Mouse (Mus musculus): ENCODE data around the gene Grap. TPM values are rescaled to one million over a fixed set of nuclear protein-coding genes. Genes with fewer than 3 reads are reported as not detected.
"Not testable (repeated sequence)": the region's sequence is repeated elsewhere in the genome, so short reads cannot be mapped to it uniquely, and the experiment has no call there.

Grap gene
- total and polyA plus RNA-seq, 3 experiments, result 4.3 to 10.0 (median 7.2) TPM

- TF ChIP-seq TAL1 (conservative IDR thresholded peaks at IDR 0.05; ENCODE audit: low read depth, low read length) (no peak), CTCF (IDR thresholded peaks at IDR 0.05; ENCODE audit: low read depth, low read length) (no peak), POLR2AphosphoS5 (IDR thresholded peaks at IDR 0.05; ENCODE audit: insufficient replicate concordance, low read depth, low read length) (no peak)
- H3K27me3 ChIP-seq (ENCODE audit: insufficient read depth, low read length), result peaks cover 33% of the 10 kb centered on the region
- no peak overlapping the region for H3K4me3 ChIP-seq (ENCODE audit: low read depth, low read length)
- no peak for DNase-seq (ENCODE audit: low spot score)
- no peak for ATAC-seq (ENCODE audit: extremely low read depth, insufficient number of reproducible peaks, low FRiP score, poor library complexity, severe bottlenecking)
- no peaks in the 10 kb centered on the region for H3K9me3 ChIP-seq (replicated peaks)
- no peaks in the 10 kb centered on the region for H3K4me1 ChIP-seq (ENCODE audit: insufficient read depth, low read depth, low read length)
- no peaks in the 10 kb centered on the region for H3K36me3 ChIP-seq (replicated peaks)
Observed at GRCm38 (mm10) chr11:61620254-61620670, 32.8 kb upstream of the Grap start.

DNA sequence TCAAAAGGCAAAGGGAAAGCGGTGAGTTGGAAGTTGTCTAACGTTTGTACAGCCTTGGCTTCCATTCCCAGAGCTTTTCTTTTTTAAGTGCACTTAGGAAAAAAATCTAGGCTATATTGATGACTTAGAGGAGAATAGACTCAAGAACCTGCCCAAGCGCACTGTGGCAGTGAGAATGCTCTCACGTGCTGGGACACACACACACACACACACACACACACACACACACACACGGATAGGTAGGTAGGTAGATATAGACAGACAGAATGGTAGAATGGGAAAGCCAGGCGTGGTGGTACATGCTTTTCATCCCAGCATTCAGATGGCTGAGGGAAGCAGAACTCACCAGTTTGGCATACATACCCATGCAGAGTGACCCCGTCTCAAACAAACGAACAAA, 32.3 kb upstream of the Grap start:
- peaks cover 28% of the 10 kb centered on the region for H3K27me3 ChIP-seq (ENCODE audit: insufficient read depth, low read length)
- H3K4me1 ChIP-seq (ENCODE audit: insufficient read depth, low read depth, low read length), result no peaks in the 10 kb centered on the region
- ATAC-seq (ENCODE audit: extremely low read depth, insufficient number of reproducible peaks, low FRiP score, poor library complexity, severe bottlenecking) (no peak), DNase-seq (ENCODE audit: low spot score) (no peak)
- H3K4me3 ChIP-seq (ENCODE audit: low read depth, low read length), result no peak overlapping the region
- H3K9me3 ChIP-seq (replicated peaks), result no peaks in the 10 kb centered on the region
- TF ChIP-seq GATA2 (IDR thresholded peaks at IDR 0.05; ENCODE audit: borderline replicate concordance, low read depth, low read length) (no peak), GATA1 (IDR thresholded peaks at IDR 0.05; ENCODE audit: borderline replicate concordance, low read length) (no peak), CTCF (IDR thresholded peaks at IDR 0.05; ENCODE audit: low read depth, low read length) (no peak), TAL1 (conservative IDR thresholded peaks at IDR 0.05; ENCODE audit: low read depth, low read length) (no peak), POLR2AphosphoS5 (IDR thresholded peaks at IDR 0.05; ENCODE audit: insufficient replicate concordance, low read depth, low read length) (no peak)
- H3K36me3 ChIP-seq (replicated peaks), result no peaks in the 10 kb centered on the region

DNA sequence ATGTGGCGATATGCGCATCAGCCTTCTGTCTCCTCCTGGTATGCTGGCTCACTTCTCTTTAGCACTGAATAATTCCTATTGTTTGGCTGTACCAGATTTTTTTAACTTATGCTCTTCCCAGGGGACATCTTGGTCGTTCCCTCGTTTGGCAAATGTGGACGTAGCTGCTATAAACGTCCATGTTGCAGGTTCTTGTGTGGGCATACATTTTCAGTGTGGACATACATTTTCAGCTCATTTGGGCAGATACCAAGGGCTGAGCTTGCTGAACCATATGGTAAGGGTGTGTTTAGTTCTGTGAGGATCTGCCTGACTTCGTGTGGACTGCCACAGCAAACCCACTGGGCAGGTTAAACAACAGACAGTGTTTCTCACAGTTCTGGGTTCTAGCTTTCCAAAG, 27.9 kb upstream of the Grap start:
- Histone ChIP-seq H3K9me3 (replicated peaks) (0 out of 2 replicates have a peak, but pooled peaks cover 3% of the 10 kb centered on the region), H3K4me3 (ENCODE audit: low read depth, low read length) (no peak overlapping the region), H3K27me3 (ENCODE audit: insufficient read depth, low read length) (peaks cover 6% of the 10 kb centered on the region; the same call in 1 of the 2 replicates), H3K36me3 (replicated peaks) (no peaks in the 10 kb centered on the region), H3K4me1 (ENCODE audit: insufficient read depth, low read depth, low read length) (no peaks in the 10 kb centered on the region)
- ATAC-seq (ENCODE audit: extremely low read depth, insufficient number of reproducible peaks, low FRiP score, poor library complexity, severe bottlenecking) (no peak), DNase-seq (ENCODE audit: low spot score) (no peak)
- TF ChIP-seq GATA1 (IDR thresholded peaks at IDR 0.05; ENCODE audit: borderline replicate concordance, low read length) (no peak), POLR2AphosphoS5 (IDR thresholded peaks at IDR 0.05; ENCODE audit: insufficient replicate concordance, low read depth, low read length) (no peak), GATA2 (IDR thresholded peaks at IDR 0.05; ENCODE audit: borderline replicate concordance, low read depth, low read length) (no peak), CTCF (IDR thresholded peaks at IDR 0.05; ENCODE audit: low read depth, low read length) (no peak), TAL1 (conservative IDR thresholded peaks at IDR 0.05; ENCODE audit: low read depth, low read length) (no peak)

DNA sequence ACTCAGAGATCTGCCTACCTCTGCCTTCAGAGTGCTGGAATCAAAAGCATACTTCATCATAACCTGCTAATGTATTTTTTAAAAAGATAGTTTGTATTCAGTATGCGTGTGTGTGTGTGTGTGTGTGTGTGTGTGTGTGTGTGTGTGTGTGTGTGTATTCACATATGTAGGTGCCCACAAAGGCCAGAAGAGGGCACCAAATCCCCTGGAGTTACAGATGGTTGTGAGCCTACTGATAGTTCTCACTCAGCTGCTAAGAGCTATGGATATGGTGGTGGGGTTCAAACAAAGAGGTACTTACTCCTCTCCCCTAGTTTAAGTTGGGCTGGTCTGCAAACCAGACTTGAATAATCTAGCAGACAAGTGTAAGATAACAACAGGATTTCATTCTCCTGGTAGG, 26.6 kb upstream of the Grap start:
- DNase-seq (ENCODE audit: low spot score) (no peak), ATAC-seq (ENCODE audit: extremely low read depth, insufficient number of reproducible peaks, low FRiP score, poor library complexity, severe bottlenecking) (no peak)
- Histone ChIP-seq H3K27me3 (ENCODE audit: insufficient read depth, low read length) (0 out of 2 replicates have a peak, but pooled peaks cover under 1% of the 10 kb centered on the region), H3K4me1 (ENCODE audit: insufficient read depth, low read depth, low read length) (no peaks in the 10 kb centered on the region), H3K36me3 (replicated peaks) (no peaks in the 10 kb centered on the region), H3K9me3 (replicated peaks) (0 out of 2 replicates have a peak, but pooled peaks cover 3% of the 10 kb centered on the region), H3K4me3 (ENCODE audit: low read depth, low read length) (no peak overlapping the region)
- TF ChIP-seq TAL1 (conservative IDR thresholded peaks at IDR 0.05; ENCODE audit: low read depth, low read length) (no peak), POLR2AphosphoS5 (IDR thresholded peaks at IDR 0.05; ENCODE audit: insufficient replicate concordance, low read depth, low read length) (no peak), GATA1 (IDR thresholded peaks at IDR 0.05; ENCODE audit: borderline replicate concordance, low read length) (no peak), CTCF (IDR thresholded peaks at IDR 0.05; ENCODE audit: low read depth, low read length) (no peak), GATA2 (IDR thresholded peaks at IDR 0.05; ENCODE audit: borderline replicate concordance, low read depth, low read length) (no peak)

- no peak overlapping the region for H3K4me3 ChIP-seq (ENCODE audit: low read depth, low read length)
- 0 out of 2 replicates have a peak, but pooled peaks cover 3% of the 10 kb centered on the region for H3K9me3 ChIP-seq (replicated peaks)
- ATAC-seq (ENCODE audit: extremely low read depth, insufficient number of reproducible peaks, low FRiP score, poor library complexity, severe bottlenecking) (no peak), DNase-seq (ENCODE audit: low spot score) (no peak)
- H3K36me3 ChIP-seq (replicated peaks), result no peaks in the 10 kb centered on the region
- no peaks in the 10 kb centered on the region for H3K27me3 ChIP-seq (ENCODE audit: insufficient read depth, low read length)
- TF ChIP-seq GATA2 (IDR thresholded peaks at IDR 0.05; ENCODE audit: borderline replicate concordance, low read depth, low read length) (no peak), CTCF (IDR thresholded peaks at IDR 0.05; ENCODE audit: low read depth, low read length) (no peak), POLR2AphosphoS5 (IDR thresholded peaks at IDR 0.05; ENCODE audit: insufficient replicate concordance, low read depth, low read length) (no peak), TAL1 (conservative IDR thresholded peaks at IDR 0.05; ENCODE audit: low read depth, low read length) (no peak), GATA1 (IDR thresholded peaks at IDR 0.05; ENCODE audit: borderline replicate concordance, low read length) (no peak)
- H3K4me1 ChIP-seq (ENCODE audit: insufficient read depth, low read depth, low read length), result no peaks in the 10 kb centered on the region
Observed at GRCm38 (mm10) chr11:61629621-61630020, 23.4 kb upstream of the Grap start.

GRCm38 (mm10) chr11:61636309-61636708, 16.8 kb upstream of the Grap start:
- ATAC-seq (ENCODE audit: extremely low read depth, insufficient number of reproducible peaks, low FRiP score, poor library complexity, severe bottlenecking); H3K36me3 ChIP-seq (replicated peaks); H3K27me3 ChIP-seq (ENCODE audit: insufficient read depth, low read length); DNase-seq (ENCODE audit: low spot score); H3K4me3 ChIP-seq (ENCODE audit: low read depth, low read length); H3K9me3 ChIP-seq (replicated peaks); H3K4me1 ChIP-seq (ENCODE audit: insufficient read depth, low read depth, low read length): not testable (repeated sequence)

GRCm38 (mm10) chr11:61637413-61637812, 15.7 kb upstream of the Grap start:
- Histone ChIP-seq H3K4me3 (ENCODE audit: low read depth, low read length) (no peak overlapping the region), H3K9me3 (replicated peaks) (no peaks in the 10 kb centered on the region), H3K36me3 (replicated peaks) (no peaks in the 10 kb centered on the region), H3K4me1 (ENCODE audit: insufficient read depth, low read depth, low read length) (no peaks in the 10 kb centered on the region), H3K27me3 (ENCODE audit: insufficient read depth, low read length) (0 out of 2 replicates have a peak, but pooled peaks cover 5% of the 10 kb centered on the region)
- DNase-seq (ENCODE audit: low spot score) (no peak), ATAC-seq (ENCODE audit: extremely low read depth, insufficient number of reproducible peaks, low FRiP score, poor library complexity, severe bottlenecking) (no peak)
- no peak for TF ChIP-seq TAL1 (conservative IDR thresholded peaks at IDR 0.05; ENCODE audit: low read depth, low read length)
- TF ChIP-seq GATA2 (IDR thresholded peaks at IDR 0.05; ENCODE audit: borderline replicate concordance, low read depth, low read length), result no peak
- no peak for TF ChIP-seq GATA1 (IDR thresholded peaks at IDR 0.05; ENCODE audit: borderline replicate concordance, low read length)
- no peak for TF ChIP-seq POLR2AphosphoS5 (IDR thresholded peaks at IDR 0.05; ENCODE audit: insufficient replicate concordance, low read depth, low read length)
- TF ChIP-seq CTCF (IDR thresholded peaks at IDR 0.05; ENCODE audit: low read depth, low read length), result no peak
